Mouse (Mus musculus) intestine, postnatal 0 days (tissue): ENCODE measurements around the gene Minpp1. TPM values are rescaled to one million over a fixed set of nuclear protein-coding genes. Genes with fewer than 3 reads are reported as not detected.

Experiments used
- ATAC-seq: fragments of 200-750 bp; cut with Nextera tagmentation; 2 replicates; pipeline ENCODE4 v1.8.0; 2017; ENCODE audit warnings: mild to moderate bottlenecking, moderate TSS enrichment, moderate library complexity
- H3K27ac ChIP-seq: fragments of 300-500 bp; sonication (generic); 2 replicates; pipeline ENCODE4 v1.5.1; 2014; ENCODE audit warnings: mild to moderate bottlenecking, low read depth, low read length, moderate library complexity
- H3K27me3 ChIP-seq: fragments of 300-500 bp; sonication (generic); replicated peaks from 2 replicates; pipeline ENCODE4 v1.6.1; 2014; ENCODE audit warnings: low read length, mixed read lengths; ENCODE audit not compliant: control insufficient read depth, insufficient read depth
- H3K36me3 ChIP-seq: fragments of 300-500 bp; sonication (generic); 2 replicates; pipeline ENCODE4 v1.6.1; 2014; ENCODE audit warnings: mild to moderate bottlenecking, moderate library complexity; ENCODE audit not compliant: control insufficient read depth, insufficient read depth
- H3K4me1 ChIP-seq: fragments of 300-500 bp; sonication (generic); replicated peaks from 2 replicates; pipeline ENCODE4 v1.6.1; 2014; ENCODE audit warnings: antibody characterized with exemption, low read length, mixed read lengths; ENCODE audit not compliant: control insufficient read depth, insufficient read depth
- H3K4me2 ChIP-seq: fragments of 300-500 bp; sonication (generic); replicated peaks from 2 replicates; pipeline ENCODE4 v1.6.1; 2014; ENCODE audit warnings: low read depth, mild to moderate bottlenecking, moderate library complexity
- H3K4me3 ChIP-seq: fragments of 300-500 bp; sonication (generic); 2 replicates; pipeline ENCODE4 v1.5.1; 2014; ENCODE audit warnings: low read depth, low read length
- H3K9ac ChIP-seq: fragments of 300-500 bp; sonication (generic); 2 replicates; pipeline ENCODE4 v1.6.1; 2014; ENCODE audit warnings: mild to moderate bottlenecking, low read depth, low read length
- H3K9me3 ChIP-seq: fragments of 300-500 bp; sonication (generic); 2 replicates; pipeline ENCODE4 v1.6.1; 2016; ENCODE audit warnings: mixed run types; ENCODE audit not compliant: control insufficient read depth
- CTCF ChIP-seq: sonication (generic); IDR thresholded peaks from 2 replicates; pipeline ENCODE4 v1.5.1; 2016; ENCODE audit warnings: low read depth, mild to moderate bottlenecking, control low read depth, antibody characterized with exemption, moderate library complexity
- WGBS: fragments of 180-500 bp; shearing (Covaris S2); extraction: QIAGEN DNeasy Blood & Tissue Kit; methylation state at CpG from one replicate; pipeline ENCODE4 v1.1.7; 2014; 5-methylcytosine and 5-hydroxymethylcytosine counted together
- polyA plus RNA-seq: library from polyadenylated mRNA; unstranded; fragments of >200 nt; fragmentation: Nextera tagmentation; extraction: Ambion mirVana; gene quantifications from 2 replicates; pipeline ENCODE4 v1.2.1, GENCODE M21; 2015

Gene Minpp1
- polyA plus RNA-seq, 1 experiment from 2014 or later: 62.3 TPM

GRCm38 (mm10) chr19:32534887-32535286 is 49.3 kb downstream of the Minpp1 start:
- Histone ChIP-seq H3K4me3 (no peak overlapping the region), H3K4me1 (peaks cover 3% of the 10 kb centered on the region; the same call in 1 of the 2 replicates), H3K4me2 (no peak overlapping the region), H3K36me3 (no peaks in the 10 kb centered on the region), H3K9ac (no peak overlapping the region), H3K27me3 (no peaks in the 10 kb centered on the region), H3K9me3 (no peaks in the 10 kb centered on the region), H3K27ac (no peak overlapping the region)
- no peak for ATAC-seq
- no peak for TF ChIP-seq CTCF

DNA sequence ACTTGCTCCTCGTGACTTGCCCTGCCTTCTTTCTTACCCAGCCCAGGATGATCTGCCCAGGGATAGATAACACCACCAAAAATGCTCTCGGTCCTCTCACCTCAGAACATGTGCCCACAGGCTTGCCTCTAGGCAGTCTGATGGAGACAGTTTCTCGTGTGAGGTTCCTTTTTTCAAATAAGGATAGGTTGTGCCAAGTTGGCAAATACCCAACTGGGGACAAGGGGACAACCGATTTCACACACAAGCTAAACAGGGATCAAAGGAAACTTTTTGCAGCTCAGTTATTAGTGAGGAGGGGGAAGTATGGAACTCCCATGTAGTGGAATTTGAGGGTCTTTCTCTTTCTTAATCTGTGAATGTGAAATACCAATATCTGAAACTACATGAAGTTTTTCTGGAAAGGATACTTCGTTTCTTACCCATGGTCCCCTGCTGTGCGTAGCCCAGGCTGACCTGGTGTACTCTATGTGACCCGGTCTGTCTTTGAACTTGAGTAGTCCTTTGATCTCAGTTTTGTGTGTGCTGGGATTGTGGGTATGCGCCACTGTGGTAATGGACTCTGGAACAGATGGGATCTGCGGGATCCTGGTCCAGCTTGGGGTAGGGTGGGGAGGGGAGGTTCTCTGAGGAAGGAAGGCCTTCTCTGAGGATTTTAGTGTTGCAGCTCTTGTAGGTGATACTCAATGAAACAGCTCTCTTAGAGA is 57.4 kb downstream of the Minpp1 start:
- Histone ChIP-seq H3K4me3 (no peak overlapping the region), H3K36me3 (no peaks in the 10 kb centered on the region), H3K27ac (no peak overlapping the region), H3K4me2 (no peak overlapping the region), H3K27me3 (no peaks in the 10 kb centered on the region), H3K4me1 (no peaks in the 10 kb centered on the region), H3K9ac (no peak overlapping the region), H3K9me3 (no peaks in the 10 kb centered on the region)
- WGBS: 89% methylated on average over 9 of the region's 9 CpGs
- no peak for TF ChIP-seq CTCF
- no peak for ATAC-seq

- no peak overlapping the region for H3K27ac ChIP-seq
- H3K9me3 ChIP-seq: no peaks in the 10 kb centered on the region
- H3K4me1 ChIP-seq: no peaks in the 10 kb centered on the region
- H3K4me3 ChIP-seq: no peak overlapping the region
- no peaks in the 10 kb centered on the region for H3K27me3 ChIP-seq
- 33% methylated on average over 3 of the region's 3 CpGs for WGBS
- peak; percentile 88 for ATAC-seq
- no peak for TF ChIP-seq CTCF
- no peak overlapping the region for H3K4me2 ChIP-seq
- no peaks in the 10 kb centered on the region for H3K36me3 ChIP-seq
- H3K9ac ChIP-seq: no peak overlapping the region
These were observed 61.8 kb downstream of the Minpp1 start for GRCm38 (mm10) chr19:32547396-32547795.

- no peak overlapping the region for H3K4me2 ChIP-seq
- no peak overlapping the region for H3K4me3 ChIP-seq
- no peaks in the 10 kb centered on the region for H3K4me1 ChIP-seq
- H3K36me3 ChIP-seq: no peaks in the 10 kb centered on the region
- no peak for TF ChIP-seq CTCF
- no peak for ATAC-seq
- no peak overlapping the region for H3K27ac ChIP-seq
- no peaks in the 10 kb centered on the region for H3K9me3 ChIP-seq
- H3K9ac ChIP-seq: no peak overlapping the region
- WGBS: 91% methylated on average over 15 of the region's 15 CpGs
- no peaks in the 10 kb centered on the region for H3K27me3 ChIP-seq
These were observed 62.6 kb downstream of the Minpp1 start for GRCm38 (mm10) chr19:32548202-32548601.

DNA sequence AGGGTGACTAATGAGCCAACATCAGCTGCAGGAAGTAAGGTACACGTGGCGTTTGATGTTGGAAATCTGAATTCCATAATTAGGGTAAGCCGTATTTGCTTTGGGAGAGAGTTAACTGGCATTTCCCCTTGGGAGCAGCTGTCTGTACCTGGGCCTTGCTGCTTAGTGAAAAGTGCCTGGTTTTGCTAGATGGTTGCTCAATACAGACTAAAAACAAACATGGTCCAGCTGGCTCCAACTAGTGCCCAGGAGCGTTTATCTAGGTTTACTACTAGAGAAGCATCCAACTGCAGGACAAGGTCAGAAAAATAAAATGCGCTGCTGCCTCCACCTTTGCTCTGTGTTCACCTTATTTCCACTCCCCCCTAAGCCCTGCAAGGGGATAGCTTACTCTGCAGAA is 64.9 kb downstream of the Minpp1 start:
- WGBS: 35% methylated on average over 5 of the region's 5 CpGs
- ATAC-seq: no peak
- no peak overlapping the region for H3K27ac ChIP-seq

GRCm38 (mm10) chr19:32551442-32551841 is 65.9 kb downstream of the Minpp1 start:
- ATAC-seq: peak; percentile 31; the same call in 1 of the 2 replicates
- Histone ChIP-seq H3K27me3 (no peaks in the 10 kb centered on the region), H3K36me3 (no peaks in the 10 kb centered on the region), H3K4me3 (no peak overlapping the region), H3K27ac (no peak overlapping the region), H3K9me3 (no peaks in the 10 kb centered on the region), H3K9ac (no peak overlapping the region), H3K4me1 (no peaks in the 10 kb centered on the region), H3K4me2 (no peak overlapping the region)
- 42% methylated on average over 3 of the region's 3 CpGs for WGBS
- TF ChIP-seq CTCF: no peak

More for the DNA sequence above, 64.9 kb downstream of the Minpp1 start:
- Histone ChIP-seq H3K4me3 (no peak overlapping the region), H3K9ac (no peak overlapping the region), H3K4me1 (no peaks in the 10 kb centered on the region), H3K27me3 (no peaks in the 10 kb centered on the region), H3K9me3 (no peaks in the 10 kb centered on the region), H3K4me2 (no peak overlapping the region), H3K36me3 (no peaks in the 10 kb centered on the region)
- no peak for TF ChIP-seq CTCF
